Mouse (Mus musculus) left cerebral cortex, postnatal 36 days (tissue): ENCODE measurements at regions not wholly inside any gene's neighbourhood (a gene's known extent, or its start where the extent isn't known, plus 50 kb on each side); places are given as distances from the start of the nearest gene placed in this dataset.

Experiments used
- DNase-seq, 2 experiments: peaks; one replicate each; pipeline ENCODE4 v3.0.0; 2021 to 2022; ENCODE audit warnings: low spot score in 2 of 2, mixed read lengths in 1 of 2
- intact Hi-C: fragments of 180-260 bp; cut with DNase I; formaldehyde crosslinking; loops from one replicate; pipeline ENCODE4 v1.15.1; 2025

DNA sequence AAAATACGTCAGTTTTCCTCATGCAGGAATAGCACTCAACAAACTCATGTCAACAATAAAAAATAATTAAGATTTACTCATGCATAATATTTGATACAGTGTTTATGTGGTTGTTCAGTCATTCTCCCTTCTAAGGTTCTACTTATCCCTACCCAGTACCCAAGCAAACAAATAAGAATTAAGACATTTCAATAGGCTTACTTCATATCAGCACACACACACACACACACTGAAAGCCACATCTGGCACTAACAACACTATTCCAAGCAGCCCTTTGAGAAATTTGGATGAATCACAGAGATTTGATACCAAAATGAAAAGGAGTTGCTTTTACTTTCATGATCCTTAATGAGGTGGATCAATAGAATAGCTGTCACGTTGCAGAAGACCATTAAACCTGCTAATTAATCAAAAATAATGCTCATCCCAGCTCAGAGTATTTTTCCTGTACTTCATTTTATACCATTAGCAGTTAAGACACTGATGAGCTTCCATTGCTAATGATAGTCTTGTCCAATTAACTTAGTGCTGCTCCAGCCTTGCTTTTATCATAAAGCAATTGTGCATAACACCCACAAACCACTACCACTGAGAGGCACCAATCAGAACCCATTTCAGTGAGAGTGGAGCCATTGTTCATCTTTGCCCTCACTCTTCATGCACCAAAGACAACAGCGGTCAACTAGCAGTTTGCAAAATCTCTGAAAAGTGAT lies 188.3 kb downstream of the Arl4a start:
- intact Hi-C loops = no loop called here
- DNase-seq = no peak

DNA sequence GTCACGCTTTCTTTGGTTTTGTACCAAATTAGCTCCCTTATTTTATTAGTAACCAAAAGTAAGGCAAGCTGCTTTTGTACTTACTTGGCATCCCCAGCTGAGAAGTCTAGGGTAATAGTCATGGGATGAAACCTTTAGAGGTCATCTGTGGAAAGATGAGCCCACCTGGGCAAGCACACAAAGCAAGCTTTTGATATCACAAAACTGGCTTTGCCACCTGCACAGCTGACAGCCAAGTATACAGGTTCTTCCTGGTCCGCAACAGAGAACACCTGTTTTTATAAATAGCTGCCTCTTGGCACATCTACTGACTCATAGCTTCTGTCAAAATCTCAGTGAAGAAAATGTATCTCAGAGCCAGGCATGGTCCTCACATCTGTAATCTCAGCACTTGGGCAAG lies 197.2 kb downstream of the Arl4a start:
- intact Hi-C loops = no loop called here
- no peak for DNase-seq

DNA sequence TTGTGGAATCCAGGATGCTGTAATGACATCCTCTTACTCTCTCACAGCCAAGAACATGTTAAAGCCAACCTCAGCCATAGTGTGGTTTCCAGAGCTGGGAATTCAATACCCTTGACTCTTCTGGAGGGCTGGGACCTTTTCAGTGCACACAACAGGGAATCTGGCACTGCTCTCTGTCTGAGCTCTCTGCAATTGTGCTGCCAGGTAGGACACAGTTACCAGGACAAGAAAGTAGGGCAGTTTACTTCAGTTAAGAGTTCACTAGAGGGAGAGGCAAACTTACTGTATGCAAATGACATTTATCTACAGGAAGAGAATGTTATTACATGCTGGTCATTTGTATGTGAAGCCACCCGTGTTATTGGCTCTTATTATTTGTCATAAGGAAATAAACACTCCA lies 197.6 kb downstream of the Arl4a start:
- intact Hi-C loops = no loop called here
- DNase-seq = no peak

DNA sequence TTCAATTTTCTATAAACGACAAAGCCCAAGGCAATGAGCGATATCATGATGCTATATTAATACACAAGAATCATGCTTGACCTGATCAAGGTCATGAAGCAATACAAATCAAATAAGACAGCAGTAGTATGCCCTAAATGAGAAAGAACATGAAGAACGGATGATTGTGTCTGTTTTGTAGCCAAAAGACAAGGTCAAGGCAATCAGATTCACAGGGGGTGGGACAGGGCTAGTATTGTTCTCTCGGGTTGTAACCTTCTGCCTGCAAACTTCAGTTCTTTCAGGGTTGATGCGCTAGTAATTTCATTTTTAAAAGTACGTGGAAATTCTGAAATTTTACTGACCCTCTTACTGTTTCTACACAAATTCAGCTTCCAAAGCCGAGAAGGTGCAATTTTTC lies 206.7 kb downstream of the Arl4a start:
- intact Hi-C loops = no loop called here

DNA sequence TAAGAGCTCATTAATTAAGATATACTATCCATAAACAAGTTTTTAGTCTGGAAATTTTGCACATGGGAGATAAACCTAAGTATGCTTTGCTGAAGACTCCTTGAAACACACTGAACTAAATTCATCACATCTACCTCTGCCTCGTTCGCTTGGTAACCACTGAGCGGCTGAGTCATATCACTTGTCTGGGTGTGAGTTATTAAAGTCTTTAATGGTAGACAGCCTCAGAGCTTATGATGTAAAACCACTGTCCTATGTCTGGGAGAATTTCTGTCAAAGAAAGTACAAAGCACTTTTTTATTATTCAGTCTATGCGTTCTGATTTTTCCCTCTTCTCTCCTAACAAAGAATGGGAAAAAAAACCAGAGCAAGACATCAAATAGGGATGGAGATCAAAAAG lies 207.3 kb downstream of the Arl4a start:
- intact Hi-C loops = no loop called here
- no peak for DNase-seq

More for the DNA sequence above, 206.7 kb downstream of the Arl4a start:
- DNase-seq = no peak

DNA sequence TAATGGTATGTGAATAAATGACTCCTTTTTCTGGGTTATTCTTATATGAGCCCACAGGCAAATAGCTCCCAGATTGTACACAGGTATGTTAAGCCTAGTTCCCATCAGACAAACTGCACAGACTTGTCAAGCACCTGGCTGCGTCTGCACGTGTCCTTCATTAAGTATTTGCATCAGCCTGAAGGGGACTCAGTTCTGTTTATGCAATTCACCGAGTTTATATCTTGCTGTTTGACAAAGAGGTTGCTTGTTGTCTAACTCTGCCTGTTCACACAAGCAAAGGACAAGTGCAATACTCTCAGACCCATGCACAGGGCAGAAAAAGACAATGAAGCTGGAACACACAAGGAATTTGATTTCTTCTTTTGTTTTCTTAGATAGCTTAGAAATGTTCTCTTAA lies 215.2 kb downstream of the Arl4a start:
- intact Hi-C loops = no loop called here

DNA sequence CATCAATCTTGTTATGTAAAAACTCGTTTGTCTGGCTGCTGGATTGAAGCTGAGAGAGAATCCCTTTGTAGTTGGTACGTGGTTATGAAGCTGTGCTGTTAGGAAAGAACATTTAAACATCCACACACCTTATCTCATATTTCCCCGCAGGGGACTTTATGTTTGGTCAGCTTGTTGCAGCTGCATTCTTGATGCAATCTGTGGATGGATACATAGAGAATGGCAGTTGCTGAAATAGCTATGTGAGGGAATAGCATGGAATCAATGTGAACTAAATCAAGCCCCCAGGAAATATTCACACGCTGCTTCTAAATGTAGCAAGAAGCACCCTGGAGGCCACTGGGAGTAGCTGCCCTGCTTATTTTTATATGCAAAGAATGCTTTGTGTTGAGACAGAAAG lies 236.3 kb downstream of the Arl4a start:
- no peak for DNase-seq
- intact Hi-C loops = no loop called here

More for the DNA sequence above, 215.2 kb downstream of the Arl4a start:
- DNase-seq = no peak

DNA sequence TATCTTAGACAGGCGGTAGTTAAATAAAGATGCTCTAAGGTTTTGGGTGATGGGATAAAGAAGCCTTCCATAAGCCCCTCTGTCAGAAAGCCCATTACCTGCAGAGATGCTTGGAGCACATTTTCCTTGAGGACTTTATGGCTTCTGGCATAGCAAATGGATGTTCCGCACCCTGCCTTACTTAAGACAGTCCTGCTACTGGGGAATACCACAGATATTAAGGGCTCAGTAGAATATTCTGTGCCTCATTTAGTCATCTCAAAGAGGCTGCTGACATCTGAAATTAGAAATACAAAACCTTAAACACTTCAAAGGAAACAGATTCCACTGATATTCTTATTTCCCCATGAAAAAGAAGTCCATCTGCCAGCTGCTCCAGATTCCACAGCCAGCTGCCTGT lies 240.0 kb downstream of the Arl4a start:
- intact Hi-C loops = no loop called here
- no peak for DNase-seq

DNA sequence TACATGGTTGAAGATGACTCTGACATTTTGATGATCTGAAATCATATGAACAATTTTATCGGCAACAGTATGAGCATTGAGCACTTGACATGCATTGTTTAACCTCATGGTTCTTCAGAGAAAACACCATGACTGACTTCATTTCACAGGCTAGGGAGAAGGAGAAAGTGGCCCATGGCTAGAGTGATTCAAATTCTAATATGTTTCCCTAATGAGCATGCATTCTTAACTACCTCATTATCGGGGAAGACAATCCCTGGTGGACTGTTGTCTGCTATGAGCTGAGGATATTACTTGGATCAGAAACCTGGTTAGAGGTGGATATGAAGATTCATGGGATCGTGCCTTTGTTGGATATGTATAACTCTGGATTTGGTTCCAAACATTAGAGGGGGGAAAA lies 240.9 kb downstream of the Arl4a start:
- intact Hi-C loops = no loop called here
- no peak for DNase-seq

DNA sequence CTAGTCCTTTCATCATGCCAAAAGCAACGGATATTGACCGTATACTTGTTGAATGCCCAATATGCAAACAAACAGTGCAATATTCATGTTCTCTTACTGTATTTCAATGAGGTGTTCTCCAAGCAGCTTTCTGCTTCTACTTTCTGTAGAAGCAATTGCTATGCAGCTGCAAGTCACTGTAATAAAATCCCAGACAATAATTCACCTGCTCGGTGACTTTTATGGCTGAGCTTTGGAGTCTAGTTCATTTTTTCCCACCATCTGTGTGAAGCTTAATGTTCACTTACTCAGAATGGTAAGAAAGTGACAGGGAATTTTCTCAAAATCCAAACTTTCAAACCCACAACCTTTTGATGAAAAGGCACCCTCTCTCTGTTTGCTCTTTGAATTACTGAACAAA lies 252.8 kb downstream of the Arl4a start:
- no peak for DNase-seq
- intact Hi-C loops = no loop called here

DNA sequence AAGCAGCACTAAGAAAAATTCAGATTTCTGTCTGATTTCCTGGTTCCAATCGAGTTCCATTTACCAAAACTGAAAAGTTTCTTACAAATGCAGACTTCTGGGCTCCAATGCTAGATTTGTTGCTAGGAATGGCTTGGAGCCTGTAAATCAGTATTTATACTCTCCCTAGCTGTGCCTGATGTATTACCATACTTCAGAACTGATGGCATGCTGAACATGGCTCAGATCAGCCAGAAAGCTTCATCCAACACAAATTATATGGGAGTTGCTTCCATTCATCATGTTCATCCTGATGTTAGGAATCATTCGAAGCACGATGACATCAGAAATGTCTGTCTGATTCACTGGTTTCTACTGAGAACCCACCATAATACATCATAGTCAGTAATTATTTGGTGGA lies 253.3 kb downstream of the Arl4a start:
- DNase-seq = no peak
- intact Hi-C loops = no loop called here

DNA sequence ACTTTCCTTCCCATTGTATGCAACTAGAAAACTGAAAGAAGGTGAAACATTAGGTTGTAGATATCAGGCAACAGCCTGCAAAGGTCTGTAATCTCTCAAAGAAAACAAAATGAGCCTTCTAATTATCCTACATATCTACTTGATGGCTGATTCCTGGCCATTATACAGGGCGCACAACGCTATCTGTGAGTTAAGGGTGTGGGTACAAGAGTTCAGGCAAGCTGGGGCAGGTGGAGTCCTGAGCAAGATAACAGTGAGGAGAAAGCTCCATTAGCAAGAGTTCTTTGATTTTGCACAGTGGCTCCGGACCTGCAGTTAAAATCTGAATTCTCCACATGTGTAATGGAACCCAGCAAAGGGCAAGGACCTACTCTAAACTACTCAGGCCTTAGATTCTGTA lies 261.7 kb downstream of the Arl4a start:
- intact Hi-C loops = no loop called here
- DNase-seq = no peak

DNA sequence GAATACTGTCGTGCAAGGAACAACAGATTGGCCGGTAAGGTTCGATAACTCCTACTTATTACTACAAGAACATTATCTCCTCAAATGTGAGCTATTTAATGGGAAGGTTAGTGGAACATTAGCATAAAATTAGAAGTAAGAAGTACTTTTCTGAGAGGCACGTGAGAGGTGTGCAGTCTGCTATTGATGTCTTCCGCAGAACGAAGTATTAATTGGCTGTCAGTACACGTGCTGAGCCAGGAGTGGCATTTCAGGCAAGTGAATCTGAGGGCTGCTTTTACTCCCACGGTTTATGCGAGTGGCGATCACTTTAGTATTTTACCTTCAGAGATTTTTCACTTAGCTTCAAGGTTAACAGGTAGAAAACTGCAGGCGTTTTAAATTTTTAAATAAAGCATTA lies 270.8 kb downstream of the Arl4a start:
- intact Hi-C loops = no loop called here
- no peak for DNase-seq

DNA sequence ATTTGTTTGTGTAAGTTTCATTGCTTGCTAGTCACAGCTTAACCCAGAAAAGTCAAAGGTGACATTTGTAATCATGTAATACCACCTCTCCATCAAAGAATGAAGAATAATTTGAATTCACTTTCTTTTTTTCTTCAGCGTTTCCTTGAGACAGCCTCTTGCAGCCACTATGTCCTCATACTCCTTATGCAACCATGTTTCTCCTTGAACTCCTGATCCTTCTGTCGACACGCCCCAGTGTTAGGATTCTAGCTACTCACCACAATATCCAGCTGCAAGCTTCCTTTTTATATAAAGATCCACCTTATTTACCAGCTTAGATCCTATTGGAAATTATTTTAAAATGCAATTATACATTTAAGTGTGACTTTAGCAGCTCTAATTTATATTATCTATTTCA lies 274.3 kb downstream of the Arl4a start:
- intact Hi-C loops = no loop called here
- DNase-seq = no peak

DNA sequence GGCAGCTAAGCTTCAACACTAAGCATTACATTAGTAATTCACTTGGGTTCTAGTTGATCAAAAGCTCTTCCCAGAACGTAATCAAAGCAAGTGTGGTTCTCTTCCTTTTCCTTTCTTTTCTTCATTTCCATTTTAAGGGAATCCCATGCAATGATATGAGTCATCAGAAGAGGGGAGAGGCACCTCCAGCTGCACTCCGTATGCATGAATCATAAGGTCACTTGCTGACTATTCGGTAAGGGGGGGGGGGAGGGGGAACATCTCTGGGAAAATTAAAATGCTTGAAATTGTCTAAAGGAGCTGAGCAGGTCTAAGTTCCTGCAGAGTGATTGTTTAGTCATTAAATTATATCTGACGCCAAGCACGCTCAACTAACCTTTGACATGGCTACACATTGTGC lies 275.9 kb downstream of the Arl4a start:
- intact Hi-C loops = no loop called here
- no peak for DNase-seq

DNA sequence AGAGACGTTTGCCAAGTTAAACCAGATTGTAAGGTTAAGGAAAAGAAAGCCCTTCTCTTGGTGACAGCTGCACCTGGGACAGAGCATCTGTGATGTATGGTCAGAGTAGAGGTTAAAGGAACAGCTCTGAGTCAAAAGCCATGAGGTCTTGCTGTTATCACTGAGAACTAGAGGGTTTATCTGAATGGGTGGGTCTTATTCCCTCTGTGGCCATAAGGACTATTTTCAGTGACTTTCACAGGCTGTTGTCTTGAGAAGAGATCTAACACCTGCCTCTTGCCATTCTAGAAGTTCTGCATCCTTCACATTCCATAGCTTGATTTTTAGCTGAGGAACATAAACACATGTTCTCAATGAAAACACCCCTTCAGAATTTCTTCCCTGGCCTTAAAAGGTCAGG lies 276.5 kb downstream of the Arl4a start:
- intact Hi-C loops = no loop called here

DNA sequence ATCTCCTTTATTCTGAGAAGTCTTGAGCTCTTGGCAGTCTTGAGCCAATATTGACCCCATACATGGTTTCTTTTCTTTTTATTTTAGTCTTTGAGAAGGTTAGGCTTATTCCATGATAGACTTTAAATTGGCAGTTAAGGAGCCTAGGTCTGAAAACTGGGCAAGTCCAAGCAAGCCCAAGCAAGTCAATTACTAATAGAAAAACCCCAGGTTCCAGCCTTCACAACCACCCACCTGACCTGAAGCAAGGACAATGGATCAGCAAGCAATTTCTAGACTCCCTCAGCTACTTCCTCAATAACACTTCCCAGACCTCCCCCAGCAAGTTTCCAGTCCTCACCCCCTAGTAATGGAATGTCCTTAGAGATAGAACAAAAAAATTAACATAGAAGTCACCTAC lies 279.9 kb downstream of the Arl4a start:
- intact Hi-C loops = no loop called here
- no peak for DNase-seq

More for the DNA sequence above, 276.5 kb downstream of the Arl4a start:
- no peak for DNase-seq

DNA sequence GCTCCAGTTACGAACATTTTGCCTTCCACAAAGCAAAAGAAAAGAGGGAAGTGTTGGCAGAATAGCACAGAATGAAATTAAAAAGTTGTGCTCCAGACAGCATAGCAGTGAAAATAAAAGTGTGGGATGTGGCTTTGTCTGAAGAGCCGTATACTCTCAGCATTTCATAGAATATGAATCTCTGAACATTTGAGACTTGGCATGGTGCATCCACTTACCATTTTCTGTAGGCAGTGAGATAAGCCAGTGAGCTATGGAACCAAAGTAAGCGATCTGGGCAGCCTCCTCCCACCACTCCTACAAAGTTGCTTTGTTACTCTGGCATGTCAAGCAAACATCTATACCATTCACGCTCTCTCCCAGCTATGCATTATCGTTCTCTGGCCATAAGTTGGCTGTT lies 286.0 kb downstream of the Arl4a start:
- DNase-seq = no peak
- intact Hi-C loops = no loop called here

DNA sequence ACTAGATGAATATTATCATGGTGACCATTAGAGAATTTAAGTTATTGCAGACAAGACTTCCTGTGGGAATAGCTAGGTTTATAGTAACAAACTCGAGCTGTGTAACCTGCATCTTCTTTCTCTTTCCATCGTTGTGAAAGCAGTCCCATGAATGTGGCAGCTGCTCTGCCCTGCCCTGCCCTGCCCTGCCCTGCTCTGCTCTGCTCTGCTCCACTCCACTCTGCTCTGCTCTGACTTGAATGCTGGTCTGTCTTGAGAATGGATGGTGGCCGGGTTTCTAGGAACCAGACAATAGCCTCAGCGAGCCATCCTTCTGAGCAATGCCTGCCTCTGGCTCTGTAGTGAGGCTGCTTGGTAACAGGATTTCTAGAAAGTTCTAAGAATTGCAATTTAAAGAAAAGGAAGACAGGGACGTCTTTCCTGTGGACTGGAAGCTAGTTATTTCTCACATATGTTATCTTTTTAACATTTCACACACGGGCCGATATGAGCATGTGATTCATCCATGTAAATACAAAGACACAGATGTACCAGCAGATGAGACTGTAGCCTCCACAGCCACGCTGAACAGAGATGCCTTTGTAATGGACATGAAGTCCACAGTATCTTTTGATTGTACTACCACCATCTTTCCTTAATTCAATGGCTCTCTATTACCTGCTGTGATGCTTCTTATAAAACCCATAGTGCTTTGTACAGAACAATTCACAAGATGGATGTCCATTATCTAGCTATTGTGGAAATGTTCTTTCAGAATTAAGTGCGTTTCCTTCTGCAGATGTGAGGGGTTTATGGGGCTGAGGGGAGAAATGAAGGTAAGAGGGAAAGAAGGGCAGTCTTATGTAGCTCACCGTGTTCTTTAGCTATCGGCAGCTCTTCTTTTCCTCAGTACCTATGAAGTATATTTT lies 295.4 kb downstream of the Arl4a start:
- intact Hi-C loops = loop anchor here (5.0 kb wide), 1 partner anchor 295 kb away; the partner anchor contains the start of gene Arl4a
- DNase-seq = no peak

DNA sequence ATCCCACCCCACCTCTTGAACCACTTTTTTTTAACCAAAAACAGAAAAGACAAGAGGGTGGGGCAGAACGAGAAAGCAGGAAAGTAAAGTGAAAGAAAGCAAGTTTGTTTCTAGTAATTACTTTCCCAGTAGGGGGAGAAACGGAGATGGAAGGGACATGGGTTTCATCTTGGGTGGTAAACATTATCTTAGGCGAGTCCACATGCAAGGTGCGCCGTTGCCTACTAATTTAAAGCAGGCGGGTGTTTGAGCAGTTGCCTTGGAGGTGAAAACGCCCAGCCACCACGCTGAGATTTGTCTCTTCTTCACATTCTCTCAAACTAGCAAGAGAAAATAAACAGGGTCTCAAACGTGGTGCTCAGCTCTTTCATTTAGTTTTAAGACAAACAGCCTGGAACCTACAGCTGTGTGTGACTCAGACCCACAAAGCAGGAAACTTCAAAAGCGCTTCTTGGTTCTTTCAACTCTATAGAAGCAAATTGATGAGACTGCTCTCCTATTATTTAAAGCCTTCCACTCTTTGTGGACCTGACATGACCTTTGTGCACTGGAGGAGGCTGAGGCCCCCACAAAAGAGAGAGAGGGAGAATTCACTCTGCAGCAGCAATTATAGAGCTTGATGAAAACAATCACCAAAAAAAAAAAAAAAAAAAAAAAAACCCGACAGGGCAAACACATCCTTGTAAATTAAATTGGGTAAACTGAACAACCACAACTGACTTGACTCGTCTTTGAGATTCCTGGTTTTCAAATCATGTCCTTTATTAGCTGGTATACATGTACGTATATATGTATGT lies 296.6 kb downstream of the Arl4a start:
- DNase-seq = no peak
- intact Hi-C loops = loop anchor here (5.0 kb wide), 1 partner anchor 296 kb away; the partner anchor contains the start of gene Arl4a
